Mouse (Mus musculus) ES-Bruce4 (cell line): ENCODE results near the gene Abcb9.

Experiments
- CTCF ChIP-seq: IDR thresholded peaks from one replicate; pipeline ENCODE4 v1.8.1; 2011; ENCODE audit warnings: low read depth, low read length
- EP300 ChIP-seq: IDR thresholded peaks from 2 replicates; pipeline ENCODE4 v1.6.1; 2011; ENCODE audit warnings: low read depth, low read length; ENCODE audit not compliant: insufficient read depth

- TF ChIP-seq CTCF (no peak), EP300 (no peak)
Measured at GRCm38 (mm10) chr5:124103020-124103419, 7.4 kb upstream of the Abcb9 start.
